Mouse (Mus musculus) monocyte, adult 5-6 weeks (primary cell): Measurements from ENCODE around the gene Tmem181a. TPM values are rescaled to one million over a fixed set of nuclear protein-coding genes. Genes with fewer than 3 reads are reported as not detected.
"Not testable (repeated sequence)": the region's sequence is repeated elsewhere in the genome, so short reads cannot be mapped to it uniquely, and the experiment has no call there.

ENCODE experiments used
- ATAC-seq: fragments of 153-309, 156-312 bp; replicated peaks from 2 replicates; pipeline ENCODE4 v1.8.0; 2017; ENCODE audit warnings: mild to moderate bottlenecking; ENCODE audit not compliant: low TSS enrichment, insufficient number of reproducible peaks, severe bottlenecking, poor library complexity, low FRiP score
- total RNA-seq: library from RNA; stranded (forward); fragments of 200-1000, 200-491, 200-594 nt; gene quantifications from 3 replicates; pipeline ENCODE4 v1.2.3, GENCODE M21; 2017

Gene Tmem181a
- total RNA-seq = 4.7 to 13.7 TPM (median 5.9 TPM) in 3 replicates

GRCm38 (mm10) chr17:6256400-6257069 lies at the start of gene Tmem181a:
Tmem181a (plus strand) TSS chr17:6256860.
- ATAC-seq = not testable (repeated sequence)

GRCm38 (mm10) chr17:6211721-6212120 lies 44.9 kb upstream of the Tmem181a start:
- no peak for ATAC-seq

- ATAC-seq = no peak
Observed at GRCm38 (mm10) chr17:6215640-6216039, 41.0 kb upstream of the Tmem181a start.

- ATAC-seq = no peak
Observed at GRCm38 (mm10) chr17:6216514-6216913, 40.1 kb upstream of the Tmem181a start.

- not testable (repeated sequence) for ATAC-seq
Observed at GRCm38 (mm10) chr17:6232633-6233032, 24.0 kb upstream of the Tmem181a start.

- ATAC-seq = not testable (repeated sequence)
Observed at GRCm38 (mm10) chr17:6251298-6251697, 5.4 kb upstream of the Tmem181a start.

GRCm38 (mm10) chr17:6257070-6257456 lies 403 bp downstream of the Tmem181a start:
- not testable (repeated sequence) for ATAC-seq

- ATAC-seq = peak; percentile 45; the same call in 1 of the 2 replicates
Observed at GRCm38 (mm10) chr17:6269876-6270831, 13.5 kb downstream of the Tmem181a start.

GRCm38 (mm10) chr17:6270840-6271239 lies 14.2 kb downstream of the Tmem181a start:
- ATAC-seq = not testable (repeated sequence)

GRCm38 (mm10) chr17:6271970-6272369 lies 15.3 kb downstream of the Tmem181a start:
- ATAC-seq = not testable (repeated sequence)

GRCm38 (mm10) chr17:6274693-6275092 lies 18.0 kb downstream of the Tmem181a start:
- ATAC-seq = not testable (repeated sequence)

- ATAC-seq = not testable (repeated sequence)
Observed at GRCm38 (mm10) chr17:6279205-6279604, 22.5 kb downstream of the Tmem181a start.

GRCm38 (mm10) chr17:6279772-6280171 lies 23.1 kb downstream of the Tmem181a start:
- ATAC-seq = not testable (repeated sequence)

GRCm38 (mm10) chr17:6280513-6280912 lies 23.9 kb downstream of the Tmem181a start:
- not testable (repeated sequence) for ATAC-seq

GRCm38 (mm10) chr17:6283137-6283536 lies 26.5 kb downstream of the Tmem181a start:
- not testable (repeated sequence) for ATAC-seq

- ATAC-seq = not testable (repeated sequence)
Observed at GRCm38 (mm10) chr17:6286169-6286568, 29.5 kb downstream of the Tmem181a start.

GRCm38 (mm10) chr17:6289045-6289444 lies 32.4 kb downstream of the Tmem181a start:
- ATAC-seq = not testable (repeated sequence)

GRCm38 (mm10) chr17:6293882-6294281 lies 37.2 kb downstream of the Tmem181a start:
- ATAC-seq = not testable (repeated sequence)

- ATAC-seq = not testable (repeated sequence)
Observed at GRCm38 (mm10) chr17:6297060-6297795, 40.6 kb downstream of the Tmem181a start.
